Mouse (Mus musculus) adipose tissue, adult 10 weeks (tissue): ENCODE results near the gene Tnip3. TPM values are rescaled to one million over a fixed set of nuclear protein-coding genes. Genes with fewer than 3 reads are reported as not detected.

Source experiments
- polyA plus RNA-seq: library from polyadenylated mRNA; stranded (reverse); fragments of 350-450 nt; fragmentation: Illumina TruSeq; extraction: RNeasy Lipid Tissue Mini Kit (QIAGEN cat#74804); gene quantifications from one replicate; pipeline ENCODE4 v1.2.3, GENCODE M21; 2014; ENCODE audit warnings: low read depth, low replicate concordance

Gene Tnip3
- 0.65 TPM for polyA plus RNA-seq

GRCm38 (mm10) chr6:65525192-65525591, at the start of gene Tnip3:
TSS of gene Tnip3 (plus strand) at chr6:65525313.

GRCm38 (mm10) chr6:65671451-65671850, 146.3 kb downstream of the Tnip3 start, which contains the start of gene Ndnf:
TSS of gene Ndnf (plus strand) at chr6:65671590.

Other genes with a start within 250 kb of the Tnip3 start
- gene C130060K24Rik, start 144.2 kb upstream of the Tnip3 start, polyA plus RNA-seq = not detected
- 0.81 TPM for gene Ndnf, start 146.3 kb downstream of the Tnip3 start, polyA plus RNA-seq